Mouse (Mus musculus) kidney, postnatal 0 days (tissue): ENCODE measurements around the gene Sirt5. TPM values are rescaled to one million over a fixed set of nuclear protein-coding genes. Genes with fewer than 3 reads are reported as not detected.

Experiments
- ATAC-seq: fragments of 200-750 bp; cut with Nextera tagmentation; replicated peaks from 2 replicates; pipeline ENCODE4 v1.8.0; 2017; ENCODE audit warnings: low read depth, moderate number of reproducible peaks, moderate TSS enrichment, moderate library complexity; ENCODE audit not compliant: low FRiP score
- DNase-seq: peaks from one replicate; pipeline ENCODE4 v3.0.0-alpha.2; 2016; ENCODE audit warnings: low spot score
- H3K27ac ChIP-seq: fragments of 300-500 bp; sonication (generic); 2 replicates; pipeline ENCODE4 v1.5.1; 2014; ENCODE audit warnings: mild to moderate bottlenecking
- H3K27me3 ChIP-seq: fragments of 300-500 bp; sonication (generic); 2 replicates; pipeline ENCODE4 v1.6.1; 2014; ENCODE audit warnings: low read length, mixed read lengths; ENCODE audit not compliant: insufficient read depth
- H3K36me3 ChIP-seq: fragments of 300-500 bp; sonication (generic); 2 replicates; pipeline ENCODE4 v1.6.1; 2014; ENCODE audit warnings: low read length, mixed read lengths; ENCODE audit not compliant: insufficient read depth
- H3K4me1 ChIP-seq: fragments of 300-500 bp; sonication (generic); replicated peaks from 2 replicates; pipeline ENCODE4 v1.6.1; 2014; ENCODE audit warnings: antibody characterized with exemption, low read length, mixed read lengths; ENCODE audit not compliant: insufficient read depth
- H3K4me2 ChIP-seq: fragments of 300-500 bp; sonication (generic); 2 replicates; pipeline ENCODE4 v1.6.1; 2014; ENCODE audit warnings: mild to moderate bottlenecking, low read length, moderate library complexity, mixed read lengths
- H3K4me3 ChIP-seq: fragments of 300-500 bp; sonication (generic); replicated peaks from 2 replicates; pipeline ENCODE4 v1.5.1; 2014; ENCODE audit warnings: low read depth, low read length
- H3K9ac ChIP-seq: fragments of 300-500 bp; sonication (generic); 2 replicates; pipeline ENCODE4 v1.6.1; 2014; ENCODE audit warnings: low read depth, low read length
- H3K9me3 ChIP-seq: fragments of 300-500 bp; sonication (generic); replicated peaks from 2 replicates; pipeline ENCODE4 v1.6.1; 2016; ENCODE audit warnings: low read length, inconsistent platforms, mixed read lengths
- CTCF ChIP-seq: IDR thresholded peaks from 2 replicates; pipeline ENCODE4 v1.5.1; 2016; ENCODE audit warnings: antibody characterized with exemption, low read depth, mild to moderate bottlenecking, moderate library complexity
- WGBS: fragments of 180-500 bp; shearing (Covaris S2); extraction: QIAGEN DNeasy Blood & Tissue Kit; methylation state at CpG from one replicate; pipeline ENCODE4 v1.1.7; 2014; 5-methylcytosine and 5-hydroxymethylcytosine counted together
- polyA plus RNA-seq: library from polyadenylated mRNA; unstranded; fragments of >200 nt; fragmentation: Nextera tagmentation; extraction: Ambion mirVana; gene quantifications from 2 replicates; pipeline ENCODE4 v1.2.1, GENCODE M21; 2015

The Sirt5 gene
- polyA plus RNA-seq, 1 experiment from 2014 or later: 22.6 TPM

GRCm38 (mm10) chr13:43397700-43398296 lies 32.5 kb downstream of the Sirt5 start:
- no peak overlapping the region for H3K27ac ChIP-seq
- no peaks in the 10 kb centered on the region for H3K9me3 ChIP-seq
- WGBS: 54% methylated on average over 13 of the region's 17 CpGs
- no peaks in the 10 kb centered on the region for H3K27me3 ChIP-seq
- H3K4me1 ChIP-seq: no peaks in the 10 kb centered on the region
- ATAC-seq (no peak), DNase-seq (no peak)
- H3K4me3 ChIP-seq: peak overlapping the region; percentile 91
- H3K9ac ChIP-seq: no peak overlapping the region; the same call in 1 of the 2 replicates
- peaks cover 16% of the 10 kb centered on the region; the same call in 1 of the 2 replicates for H3K36me3 ChIP-seq
- TF ChIP-seq CTCF: no peak
- H3K4me2 ChIP-seq: peak overlapping the region; percentile 74; the same call in 1 of the 2 replicates

- H3K9me3 ChIP-seq: no peaks in the 10 kb centered on the region
- peak; percentile 89 for TF ChIP-seq CTCF
- peak within 1 kb of the TSS; percentile 91 for H3K4me3 ChIP-seq
- H3K4me2 ChIP-seq: peak within 1 kb of the TSS; percentile 74
- H3K27ac ChIP-seq: peak within 1 kb of the TSS; percentile 94
- WGBS: 2% methylated on average over 72 of the region's 72 CpGs
- peak; percentile 88 for ATAC-seq
- peak within 1 kb of the TSS; percentile 90 for H3K9ac ChIP-seq
- H3K27me3 ChIP-seq: no peaks in the 10 kb centered on the region
- peaks cover 16% of the 10 kb centered on the region; the same call in 1 of the 2 replicates for H3K36me3 ChIP-seq
- H3K4me1 ChIP-seq: no peaks in the 10 kb centered on the region
- DNase-seq: peak; percentile 94
Observed at GRCm38 (mm10) chr13:43398297-43399080, 33.2 kb downstream of the Sirt5 start, which contains the start of gene Nol7. Nol7 (plus strand) TSS chr13:43398390.

- Histone ChIP-seq H3K4me2 (peak overlapping the region; percentile 74; the same call in 1 of the 2 replicates), H3K4me1 (no peaks in the 10 kb centered on the region), H3K36me3 (peaks cover 16% of the 10 kb centered on the region; the same call in 1 of the 2 replicates), H3K27ac (no peak overlapping the region), H3K9me3 (no peaks in the 10 kb centered on the region), H3K9ac (no peak overlapping the region), H3K4me3 (no peak overlapping the region), H3K27me3 (no peaks in the 10 kb centered on the region)
- DNase-seq (no peak), ATAC-seq (no peak)
- no peak for TF ChIP-seq CTCF
- 81% methylated on average over 5 of the region's 5 CpGs for WGBS
Observed at GRCm38 (mm10) chr13:43399576-43399975, 34.3 kb downstream of the Sirt5 start.

- Histone ChIP-seq H3K27ac (no peak overlapping the region), H3K4me3 (no peak overlapping the region), H3K4me2 (no peak overlapping the region), H3K9ac (no peak overlapping the region), H3K36me3 (peaks cover 39% of the 10 kb centered on the region; the same call in 1 of the 2 replicates), H3K27me3 (no peaks in the 10 kb centered on the region), H3K4me1 (no peaks in the 10 kb centered on the region), H3K9me3 (no peaks in the 10 kb centered on the region)
- 89% methylated on average over 7 of the region's 7 CpGs for WGBS
- ATAC-seq (no peak), DNase-seq (no peak)
- no peak for TF ChIP-seq CTCF
Observed at GRCm38 (mm10) chr13:43412311-43412710, 47.0 kb downstream of the Sirt5 start.

GRCm38 (mm10) chr13:43413611-43414010 lies 48.3 kb downstream of the Sirt5 start:
- H3K4me1 ChIP-seq: no peaks in the 10 kb centered on the region
- no peak for DNase-seq
- no peak for ATAC-seq
- TF ChIP-seq CTCF: no peak
- WGBS: 92% methylated on average over 2 of the region's 2 CpGs
- H3K36me3 ChIP-seq: peaks cover 40% of the 10 kb centered on the region; the same call in 1 of the 2 replicates
- H3K4me2 ChIP-seq: no peak overlapping the region
- H3K9ac ChIP-seq: no peak overlapping the region
- no peak overlapping the region for H3K4me3 ChIP-seq
- no peaks in the 10 kb centered on the region for H3K27me3 ChIP-seq
- H3K9me3 ChIP-seq: no peaks in the 10 kb centered on the region
- H3K27ac ChIP-seq: no peak overlapping the region

GRCm38 (mm10) chr13:43415249-43415648 lies 50.0 kb downstream of the Sirt5 start:
- DNase-seq (no peak), ATAC-seq (no peak)
- Histone ChIP-seq H3K4me1 (no peaks in the 10 kb centered on the region), H3K36me3 (peaks cover 44% of the 10 kb centered on the region), H3K27ac (no peak overlapping the region), H3K4me3 (no peak overlapping the region), H3K27me3 (no peaks in the 10 kb centered on the region), H3K9me3 (no peaks in the 10 kb centered on the region), H3K4me2 (no peak overlapping the region), H3K9ac (no peak overlapping the region)
- TF ChIP-seq CTCF: no peak
- 87% methylated on average over 1 of the region's 1 CpGs for WGBS
